Mouse (Mus musculus): ENCODE measurements around the gene Mea1.

GRCm38 (mm10) chr17:46678911-46679310 is 318 bp downstream of the Mea1 start:
- TF ChIP-seq CTCF (IDR thresholded peaks at IDR 0.05; ENCODE audit: insufficient read depth, low read depth, low read length) = no peak
- TF ChIP-seq POLR2A (IDR thresholded peaks at IDR 0.05; ENCODE audit: insufficient read depth, low read depth, low read length) = no peak

Measured in olfactory bulb, adult 2 months (tissue).